Mouse (Mus musculus): ENCODE results near the gene Tbl3.

DNA sequence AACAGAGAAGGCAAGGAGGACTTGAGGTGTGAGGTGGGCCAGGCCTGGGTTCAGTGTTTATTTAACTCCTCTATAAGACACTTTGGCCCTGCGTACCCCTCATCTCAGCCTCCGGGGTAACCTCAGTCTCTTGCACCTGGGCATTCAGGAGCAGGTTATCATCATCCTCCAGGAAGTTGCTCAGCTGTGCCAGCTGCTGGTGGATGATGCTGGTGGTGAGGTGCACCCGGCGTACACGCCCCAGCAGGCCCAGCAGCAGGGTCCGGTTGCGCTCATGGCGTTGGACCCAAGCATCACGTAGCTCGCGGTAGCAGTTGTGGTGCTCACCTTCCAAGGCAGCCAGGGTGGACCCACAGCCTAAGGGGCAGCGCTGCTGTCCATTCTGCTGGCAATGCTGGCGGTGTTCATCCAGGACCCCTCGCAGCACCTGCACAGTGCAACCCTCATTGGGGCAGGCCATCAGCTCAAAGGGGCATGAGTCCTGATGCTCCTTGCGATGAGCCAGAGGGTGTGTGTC lies 8.8 kb upstream of the Tbl3 start:
- TF ChIP-seq POLR2A (IDR thresholded peaks at IDR 0.05; ENCODE audit: control insufficient read depth, low read depth, low read length) (no peak), CTCF (IDR thresholded peaks at IDR 0.05; ENCODE audit: control insufficient read depth, insufficient read depth, insufficient replicate concordance, low read depth, low read length) (no peak)
